Mouse (Mus musculus) megakaryocyte, adult 5-6 weeks (primary cell): ENCODE results near the gene Cfap97d1. TPM values are rescaled to one million over a fixed set of nuclear protein-coding genes. Genes with fewer than 3 reads are reported as not detected.

Experiments used
- ATAC-seq: 2 replicates; pipeline ENCODE4 v1.8.0; 2016; ENCODE audit warnings: mild to moderate bottlenecking, inconsistent platforms; ENCODE audit not compliant: poor library complexity, severe bottlenecking
- total RNA-seq, 2 experiments: library from RNA; stranded (forward) in 1 of 2; stranded (reverse) in 1 of 2; fragments of 153-499, 151-499 nt in 1 of 2; fragments of 221-1000, 200-1000 nt in 1 of 2; gene quantifications; 2 replicates each; pipeline versions ENCODE4 v1.2.3 to v1.2.4; 2015 to 2017

Gene Cfap97d1
- total RNA-seq, 2 experiments from 2014 or later: not detected

DNA sequence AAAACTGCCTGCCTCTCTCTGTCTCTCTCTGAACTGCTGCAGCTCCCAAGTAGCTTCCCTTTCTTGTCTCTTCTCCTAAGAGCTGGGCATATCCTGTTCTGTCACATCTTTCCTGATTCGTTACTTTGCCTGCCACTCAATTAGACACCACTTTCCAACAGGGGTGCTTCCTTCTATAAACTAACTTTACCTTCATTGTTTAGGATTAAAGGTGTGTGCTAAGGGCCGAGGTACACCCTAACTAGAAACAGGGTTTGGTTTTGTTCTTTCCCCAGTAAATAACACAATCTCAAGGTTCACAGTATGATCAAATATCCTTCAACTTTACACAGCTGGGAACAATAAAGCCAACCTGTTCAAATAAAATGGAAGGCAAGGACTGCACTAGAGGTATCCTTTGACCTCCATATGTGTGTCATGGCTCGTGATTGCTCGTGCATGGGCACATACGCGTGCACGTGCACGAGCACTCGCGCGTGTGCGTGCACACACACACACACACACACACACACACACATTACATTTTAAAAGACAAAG, 49.0 kb downstream of the Cfap97d1 start:
- ATAC-seq: no peak

DNA sequence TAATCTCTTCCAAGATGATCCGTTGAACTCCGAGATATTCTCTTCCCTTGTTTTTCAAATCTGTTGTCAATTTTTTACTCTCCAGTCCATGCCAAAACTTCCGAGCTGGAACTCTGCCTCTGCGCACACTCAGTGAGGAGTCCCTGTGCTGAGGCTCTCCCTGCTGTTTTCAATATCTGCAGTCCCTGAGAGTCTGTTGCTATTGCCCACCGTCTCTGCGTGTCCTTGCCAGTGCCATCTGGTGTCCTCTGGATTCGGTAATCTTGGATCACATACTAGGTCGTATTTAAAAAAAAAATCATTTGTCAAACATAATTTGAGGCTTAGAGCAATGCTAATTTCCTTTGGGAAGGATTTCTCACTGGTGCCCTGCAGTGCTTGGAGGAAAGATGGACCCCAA, 50.8 kb downstream of the Cfap97d1 start:
- ATAC-seq: no peak

DNA sequence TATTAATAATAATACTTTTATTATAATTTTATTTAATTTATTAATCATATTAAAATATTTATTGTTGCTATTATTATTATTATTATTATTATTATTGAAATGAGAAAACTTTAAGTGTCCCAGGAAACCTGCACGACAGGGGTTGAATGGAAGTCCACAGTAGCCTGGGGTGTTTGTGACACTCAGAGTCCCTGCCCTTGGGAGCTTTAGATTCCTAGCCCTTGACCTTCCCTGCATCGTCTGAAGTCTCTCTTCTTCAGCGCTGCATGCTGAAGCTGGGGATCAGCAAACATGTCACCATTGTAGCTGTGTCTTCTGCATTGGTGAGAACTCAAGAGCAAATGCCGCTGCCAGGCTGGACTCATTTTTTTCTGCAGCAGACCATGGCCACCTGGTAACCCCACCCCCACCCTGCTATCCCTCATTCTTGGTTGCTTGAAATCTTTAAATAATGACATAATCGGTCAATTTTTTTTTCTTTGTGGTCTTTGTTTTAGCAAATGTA, 51.4 kb downstream of the Cfap97d1 start:
- no peak for ATAC-seq

DNA sequence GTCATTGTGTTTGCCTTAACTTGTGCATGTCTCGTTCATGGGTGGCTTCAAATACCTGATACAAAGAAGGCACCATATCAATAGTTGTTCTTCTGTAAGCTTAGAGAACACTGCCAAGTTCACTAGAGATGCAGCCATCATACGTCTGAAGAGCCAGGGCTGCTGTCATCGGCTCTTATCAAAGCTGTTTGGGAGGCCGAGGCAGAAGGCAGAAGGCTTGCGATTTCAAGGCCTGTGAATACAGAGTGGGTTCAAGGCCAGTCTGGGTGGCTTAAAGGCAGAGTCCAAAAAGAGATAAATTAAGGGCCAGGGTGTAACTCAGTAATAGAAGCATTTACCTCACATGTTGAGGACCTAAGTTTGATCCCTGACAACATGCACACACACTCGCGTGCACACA, 52.3 kb downstream of the Cfap97d1 start:
- ATAC-seq: no peak

DNA sequence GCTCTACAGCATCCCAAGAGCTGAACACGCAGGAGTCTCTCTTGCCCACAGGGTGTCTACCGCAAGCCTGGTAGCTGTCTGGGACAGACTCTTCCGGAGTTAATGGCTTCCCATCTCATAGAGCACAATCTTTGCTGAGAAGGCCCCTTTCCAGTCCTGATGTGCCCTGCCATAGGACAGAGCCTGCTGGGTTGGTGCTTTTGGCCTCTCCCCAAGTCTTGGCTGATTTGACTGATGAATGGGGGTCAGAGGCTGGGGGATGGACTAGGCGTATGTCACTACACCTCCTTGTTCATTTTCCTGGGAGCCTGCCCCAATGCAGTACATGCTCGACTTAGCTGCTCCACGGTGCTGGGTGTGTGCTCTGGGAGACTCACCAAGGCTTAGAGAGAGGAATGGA, 53.7 kb downstream of the Cfap97d1 start:
- ATAC-seq: no peak

DNA sequence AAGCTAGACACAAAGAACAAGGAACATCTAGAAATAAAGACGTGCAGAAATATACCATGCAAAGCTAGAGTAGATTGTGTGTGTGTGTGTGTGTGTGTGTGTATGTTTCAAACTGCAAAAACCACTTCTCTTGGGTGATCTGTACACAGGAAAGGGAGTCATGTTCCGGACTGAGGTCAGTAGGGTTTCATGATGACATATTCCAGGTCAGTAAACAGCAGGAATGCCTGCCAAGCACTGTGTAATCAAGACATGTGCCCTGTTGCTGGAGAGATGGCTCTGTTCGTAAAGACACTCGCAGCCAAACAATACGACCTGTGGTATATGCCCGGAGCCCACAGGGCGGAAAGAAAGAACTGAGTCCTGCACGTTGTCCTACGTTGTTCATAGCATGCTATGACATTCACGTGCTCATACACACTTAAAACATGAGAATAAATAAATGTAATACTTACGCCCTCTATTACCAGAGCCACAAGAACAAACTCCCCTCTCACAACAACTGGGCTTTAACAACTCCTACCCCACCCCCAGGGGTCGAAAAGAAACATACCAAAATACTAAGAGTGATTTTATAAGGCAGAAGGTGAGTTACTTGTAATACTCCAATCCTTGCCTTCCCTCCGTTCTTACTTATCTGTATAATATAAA, 55.5 kb downstream of the Cfap97d1 start:
- ATAC-seq: no peak

DNA sequence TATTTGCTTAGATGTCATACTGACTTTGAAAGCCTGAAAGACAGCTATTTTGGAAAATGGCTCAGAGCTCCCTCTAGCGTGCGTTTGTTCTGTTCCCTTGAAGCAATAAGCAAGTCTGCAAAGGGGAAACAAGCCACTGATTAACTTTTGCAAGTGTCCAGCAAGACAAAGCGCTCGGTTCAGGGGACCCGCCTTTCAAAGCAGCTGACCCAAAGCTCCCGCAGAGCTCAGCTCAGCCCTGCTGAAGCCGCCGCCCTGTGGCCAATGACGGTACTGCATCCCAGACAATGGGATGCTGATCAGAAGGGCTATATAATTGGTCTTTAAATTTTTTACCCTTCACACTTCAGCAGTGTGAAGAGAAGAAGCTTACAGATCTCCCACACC, 56.1 kb downstream of the Cfap97d1 start:
- ATAC-seq: peak; percentile 88

DNA sequence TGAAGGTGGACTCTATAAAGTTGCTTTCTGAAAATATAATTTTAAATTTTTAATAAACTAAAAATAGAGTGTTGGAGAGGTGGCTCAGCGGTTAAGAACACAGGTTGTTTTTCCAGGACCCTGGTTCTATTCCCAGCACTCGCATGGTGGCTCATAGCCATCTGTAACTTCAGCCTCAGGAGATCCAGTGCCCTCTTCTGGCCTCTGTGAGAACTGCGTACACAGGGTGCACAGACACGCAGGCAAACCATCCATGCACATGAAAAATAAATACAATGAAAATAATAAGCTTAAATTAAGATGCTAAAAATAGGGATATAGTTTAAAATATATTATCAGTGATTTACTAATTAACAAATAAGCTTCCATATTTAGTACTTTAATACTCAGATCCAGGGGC, 56.6 kb downstream of the Cfap97d1 start:
- no peak for ATAC-seq

DNA sequence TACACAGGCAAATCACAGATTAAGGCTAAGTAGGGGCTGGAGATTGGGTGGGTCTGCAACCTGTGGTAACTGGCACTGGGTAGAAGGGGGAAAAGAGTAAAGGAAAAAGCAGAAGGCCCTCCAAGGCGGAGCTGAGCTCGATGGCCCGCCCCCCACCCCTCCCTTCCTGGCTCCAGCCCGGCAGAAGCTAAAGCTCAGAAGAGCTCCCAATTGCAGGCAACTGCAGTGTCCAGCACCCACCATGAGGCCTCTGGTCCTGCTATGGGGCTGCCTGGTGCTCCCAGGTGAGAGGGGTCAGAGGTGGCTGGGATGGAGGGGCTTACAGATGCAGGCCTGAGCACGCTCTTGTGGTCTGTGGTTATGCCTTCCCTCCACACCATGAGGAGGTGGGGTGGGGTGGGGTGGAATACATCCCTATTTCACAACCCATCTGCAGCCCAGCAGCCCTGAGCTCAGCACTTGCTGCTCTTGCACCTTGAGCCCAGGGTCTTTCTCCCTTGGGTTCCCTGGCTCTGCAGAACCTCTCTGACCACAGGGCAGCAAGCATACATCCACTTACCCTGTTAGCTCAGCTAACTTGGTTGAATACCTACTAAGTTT, 57.4 kb downstream of the Cfap97d1 start, which contains the start of gene Cd300lg:
Cd300lg (plus strand) TSS at position 160 of the 600 bp plus-strand sequence.
- peak; percentile 72 for ATAC-seq

Other genes with a start within 250 kb of the Cfap97d1 start
- not detected in 2 replicates for gene Etv4, start 198.9 kb upstream of the Cfap97d1 start, total RNA-seq (2015)
- not detected in 2 replicates for gene Etv4, start 198.9 kb upstream of the Cfap97d1 start, total RNA-seq (2017)
- gene Meox1, start 89.9 kb upstream of the Cfap97d1 start, total RNA-seq (2015): not detected in 2 replicates
- gene Meox1, start 89.9 kb upstream of the Cfap97d1 start, total RNA-seq (2017): 0.15 TPM in 1 of 2 replicates, not detected in the other
- not detected in 2 replicates for gene Sost, start 17.3 kb upstream of the Cfap97d1 start, total RNA-seq (2015)
- not detected in 2 replicates for gene Sost, start 17.3 kb upstream of the Cfap97d1 start, total RNA-seq (2017)
- gene Dusp3, start 2.7 kb downstream of the Cfap97d1 start, total RNA-seq (2015): 24.9 and 30.3 TPM in 2 replicates
- 21.9 and 25.2 TPM in 2 replicates for gene Dusp3, start 2.7 kb downstream of the Cfap97d1 start, total RNA-seq (2017)
- not detected in 2 replicates for gene Mpp3, start 44.2 kb downstream of the Cfap97d1 start, total RNA-seq (2015)
- not detected in 2 replicates for gene Mpp3, start 44.2 kb downstream of the Cfap97d1 start, total RNA-seq (2017)
- 56.1 and 63.1 TPM in 2 replicates for gene Cd300lg, start 57.2 kb downstream of the Cfap97d1 start, total RNA-seq (2015)
- 37.9 and 40.4 TPM in 2 replicates for gene Cd300lg, start 57.2 kb downstream of the Cfap97d1 start, total RNA-seq (2017)
- 0.02 and 0.57 TPM in 2 replicates for gene Mpp2, start 104.2 kb downstream of the Cfap97d1 start, total RNA-seq (2015)
- gene Mpp2, start 104.2 kb downstream of the Cfap97d1 start, total RNA-seq (2017): 0.11 TPM in 1 of 2 replicates, not detected in the other
- not detected in 2 replicates for gene Ppy, start 117.0 kb downstream of the Cfap97d1 start, total RNA-seq (2015)
- not detected in 2 replicates for gene Ppy, start 117.0 kb downstream of the Cfap97d1 start, total RNA-seq (2017)
- gene Pyy, start 123.6 kb downstream of the Cfap97d1 start, total RNA-seq (2015): not detected in 2 replicates
- not detected in 2 replicates for gene Pyy, start 123.6 kb downstream of the Cfap97d1 start, total RNA-seq (2017)
- not detected in 2 replicates for gene Nags, start 161.2 kb downstream of the Cfap97d1 start, total RNA-seq (2015)
- not detected in 2 replicates for gene Nags, start 161.2 kb downstream of the Cfap97d1 start, total RNA-seq (2017)
- gene Tmem101, start 172.1 kb downstream of the Cfap97d1 start, total RNA-seq (2015): 7.9 and 8.4 TPM in 2 replicates
- gene Tmem101, start 172.1 kb downstream of the Cfap97d1 start, total RNA-seq (2017): 12.5 and 16.3 TPM in 2 replicates
- 81.3 and 83.9 TPM in 2 replicates for gene Lsm12, start 201.0 kb downstream of the Cfap97d1 start, total RNA-seq (2015)
- 43.0 and 46.5 TPM in 2 replicates for gene Lsm12, start 201.0 kb downstream of the Cfap97d1 start, total RNA-seq (2017)
- 23.4 and 23.8 TPM in 2 replicates for gene G6pc3, start 205.3 kb downstream of the Cfap97d1 start, total RNA-seq (2015)
- 14.7 and 19.1 TPM in 2 replicates for gene G6pc3, start 205.3 kb downstream of the Cfap97d1 start, total RNA-seq (2017)
- 35.0 and 47.6 TPM in 2 replicates for gene Hdac5, start 245.9 kb downstream of the Cfap97d1 start, total RNA-seq (2015)
- gene Hdac5, start 245.9 kb downstream of the Cfap97d1 start, total RNA-seq (2017): 36.2 and 36.5 TPM in 2 replicates